Mouse (Mus musculus) left cerebral cortex, adult 9 months (tissue): ENCODE measurements around the gene Rassf5.

Experiments used
- DNase-seq, 2 experiments: peaks; one replicate each; pipeline ENCODE4 v3.0.0; 2022; ENCODE audit warnings: low spot score in 2 of 2

The Rassf5 gene

GRCm38 (mm10) chr1:131209971-131210426 is 35.1 kb downstream of the Rassf5 start:
- DNase-seq = peak in 1 of 2 experiments; percentile 30

- DNase-seq = no peak
Measured at GRCm38 (mm10) chr1:131208800-131209199, 36.3 kb downstream of the Rassf5 start.

- DNase-seq = no peak
Measured at GRCm38 (mm10) chr1:131208081-131208480, 37.0 kb downstream of the Rassf5 start.

- no peak for DNase-seq
Measured at GRCm38 (mm10) chr1:131207531-131207930, 37.5 kb downstream of the Rassf5 start.

GRCm38 (mm10) chr1:131206342-131206741 is 38.7 kb downstream of the Rassf5 start:
- DNase-seq = no peak

GRCm38 (mm10) chr1:131204461-131204860 is 40.6 kb downstream of the Rassf5 start:
- no peak for DNase-seq

- DNase-seq = no peak
Measured at GRCm38 (mm10) chr1:131201391-131201790, 43.7 kb downstream of the Rassf5 start.

- no peak for DNase-seq
Measured at GRCm38 (mm10) chr1:131200588-131200987, 44.5 kb downstream of the Rassf5 start.

- no peak for DNase-seq
Measured at GRCm38 (mm10) chr1:131199976-131200375, 45.1 kb downstream of the Rassf5 start.

- no peak for DNase-seq
Measured at GRCm38 (mm10) chr1:131199118-131199821, 45.8 kb downstream of the Rassf5 start.

GRCm38 (mm10) chr1:131198417-131198960 is 46.6 kb downstream of the Rassf5 start:
- no peak for DNase-seq

GRCm38 (mm10) chr1:131196107-131196506 is 49.0 kb downstream of the Rassf5 start:
- DNase-seq = no peak

GRCm38 (mm10) chr1:131195653-131196052 is 49.4 kb downstream of the Rassf5 start:
- no peak for DNase-seq

- DNase-seq = no peak
Measured at GRCm38 (mm10) chr1:131193746-131194145, 51.3 kb downstream of the Rassf5 start.

GRCm38 (mm10) chr1:131188655-131189054 is 56.4 kb downstream of the Rassf5 start:
- DNase-seq = no peak

- DNase-seq = no peak
Measured at GRCm38 (mm10) chr1:131187856-131188255, 57.2 kb downstream of the Rassf5 start.

GRCm38 (mm10) chr1:131186995-131187394 is 58.1 kb downstream of the Rassf5 start:
- DNase-seq = no peak

GRCm38 (mm10) chr1:131185821-131186506 is 59.1 kb downstream of the Rassf5 start:
- DNase-seq = peak in 1 of 2 experiments; percentile 57

GRCm38 (mm10) chr1:131184956-131185660 is 60.0 kb downstream of the Rassf5 start:
- no peak for DNase-seq

GRCm38 (mm10) chr1:131184253-131184955 is 60.7 kb downstream of the Rassf5 start:
- no peak for DNase-seq

GRCm38 (mm10) chr1:131183201-131183600 is 61.9 kb downstream of the Rassf5 start:
- DNase-seq = no peak
